Mouse (Mus musculus) thymus, postnatal 0 days (tissue): Measurements from ENCODE around the gene Anapc16. TPM values are rescaled to one million over a fixed set of nuclear protein-coding genes. Genes with fewer than 3 reads are reported as not detected.

Experiments
- DNase-seq: peaks from one replicate; pipeline ENCODE4 v3.0.0-alpha.2; 2015; ENCODE audit warnings: low spot score
- polyA plus RNA-seq: library from polyadenylated mRNA; unstranded; fragments of >200 nt; fragmentation: Nextera tagmentation; extraction: Ambion mirVana; gene quantifications from 2 replicates; pipeline ENCODE4 v1.2.1, GENCODE M21; 2015

Anapc16 gene
- polyA plus RNA-seq, 1 experiment from 2014 or later: 168 TPM

DNA sequence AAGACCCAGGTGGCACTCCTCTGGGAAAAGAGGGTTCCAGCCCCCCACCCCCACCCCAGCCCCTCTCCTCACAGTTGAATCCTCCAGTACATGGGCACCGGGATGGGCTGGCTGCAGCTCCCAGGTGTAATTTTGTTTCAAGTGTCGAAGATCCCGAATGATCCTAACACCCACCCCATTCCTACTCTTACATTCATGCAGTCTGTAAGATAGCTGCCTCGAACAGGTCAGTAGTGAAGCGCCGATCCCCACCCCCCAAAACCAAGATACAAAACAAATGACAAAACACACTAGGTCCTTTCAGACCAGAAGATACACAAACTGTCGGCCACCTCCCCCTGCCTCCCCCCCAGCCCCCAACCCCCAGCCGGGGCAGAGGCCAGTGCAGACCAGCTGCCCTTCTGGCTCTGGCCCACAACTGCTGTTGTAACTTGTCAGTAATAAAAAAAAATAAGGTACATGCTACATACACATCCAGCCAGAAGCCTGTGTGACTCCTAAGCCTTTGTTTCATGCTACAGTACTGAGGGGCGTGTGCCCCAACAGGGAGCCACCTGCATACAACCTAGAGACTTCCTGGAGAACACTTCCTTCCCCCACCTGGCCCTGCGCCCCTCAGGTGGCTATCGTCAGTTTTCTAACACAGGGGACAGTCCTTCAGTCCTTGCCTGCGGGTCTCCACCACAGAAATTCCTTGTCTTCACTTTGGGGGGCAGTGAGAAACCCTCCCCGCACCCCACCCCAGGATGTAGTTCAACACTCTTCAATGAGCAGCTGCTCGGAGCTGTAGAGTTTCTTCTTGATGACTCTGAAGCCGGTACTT is 52.9 kb downstream of the Anapc16 start:
- DNase-seq: peak; percentile 77

GRCm38 (mm10) chr10:59949255-59949648 is 53.7 kb downstream of the Anapc16 start:
- no peak for DNase-seq

DNA sequence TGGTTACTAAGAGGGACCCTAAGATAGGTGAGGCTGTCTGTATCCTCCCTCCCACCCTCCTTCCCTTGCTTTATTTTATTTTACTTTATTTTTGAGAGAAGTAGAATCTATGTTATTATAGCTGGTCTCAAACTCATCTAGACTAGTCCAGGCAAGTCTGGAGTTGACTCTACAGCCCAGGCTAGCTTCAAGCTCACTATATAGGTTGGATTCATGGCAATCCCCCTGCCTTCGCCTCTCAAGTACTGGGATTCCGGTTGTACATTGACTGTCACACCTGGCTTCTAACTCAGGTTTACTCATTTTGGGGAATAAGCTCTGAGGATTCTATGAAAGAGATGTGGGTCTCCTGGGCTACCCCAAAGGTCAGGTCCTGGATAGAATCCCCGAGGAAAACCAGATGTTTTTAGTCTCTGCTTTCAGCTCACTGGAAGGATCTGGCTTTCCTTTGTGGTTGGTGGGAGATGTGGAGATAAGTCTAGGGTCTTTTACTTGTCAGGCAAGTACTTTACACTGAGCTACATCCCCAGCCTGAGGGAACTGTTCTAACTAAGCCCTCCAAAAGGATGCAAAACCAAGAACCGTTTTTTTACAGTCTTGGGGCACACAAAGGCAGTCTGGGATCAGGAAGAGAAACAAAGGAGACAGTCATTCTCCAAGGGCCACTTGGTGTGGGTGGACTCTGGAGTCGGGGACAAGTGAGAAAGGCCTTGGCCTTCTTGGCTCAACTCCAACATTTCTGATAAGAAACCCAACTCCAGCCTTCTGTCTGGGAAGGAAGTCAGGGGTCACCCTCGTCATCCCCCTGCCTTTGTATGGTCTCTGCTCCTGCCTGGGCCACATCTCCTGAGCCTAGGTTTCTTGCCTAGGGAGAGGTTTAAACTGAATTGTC is 54.3 kb downstream of the Anapc16 start:
- no peak for DNase-seq

DNA sequence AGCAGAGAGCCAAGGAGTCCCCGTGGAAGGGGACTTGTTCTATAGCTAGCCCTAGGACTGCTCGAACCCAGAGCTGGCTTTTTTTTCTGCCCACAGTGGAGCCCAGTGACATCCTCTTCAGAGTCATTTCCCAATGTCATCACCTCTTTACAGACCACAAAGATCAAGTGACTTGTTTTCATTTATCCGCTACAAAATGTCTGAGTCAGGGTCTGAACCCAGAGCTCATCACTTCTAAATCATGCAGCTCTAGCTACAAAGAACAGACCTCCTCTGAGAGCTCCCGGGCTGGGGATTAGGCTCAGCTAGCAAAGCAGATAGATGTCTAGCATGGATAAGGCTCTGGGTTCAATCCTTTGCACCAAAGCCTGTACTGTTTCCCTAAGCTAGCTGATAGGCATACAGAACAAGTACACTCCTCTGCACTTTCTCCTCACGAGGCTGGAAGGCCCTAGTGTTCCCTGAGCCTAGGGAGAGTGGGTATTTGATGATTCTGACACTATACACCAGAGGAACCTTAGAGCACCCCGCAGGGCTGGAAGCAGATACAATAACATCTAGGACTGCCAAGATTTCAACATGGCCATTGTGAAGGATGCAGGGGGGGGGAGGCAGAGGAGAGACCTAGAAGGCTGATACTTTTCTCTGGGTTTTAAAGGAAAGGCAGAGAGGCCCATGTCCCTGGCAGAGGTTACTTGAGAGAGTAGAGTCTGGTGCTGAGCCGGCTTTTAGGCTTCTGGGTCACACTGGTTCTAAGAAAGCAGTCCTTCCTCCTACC is 55.5 kb downstream of the Anapc16 start:
- no peak for DNase-seq

DNA sequence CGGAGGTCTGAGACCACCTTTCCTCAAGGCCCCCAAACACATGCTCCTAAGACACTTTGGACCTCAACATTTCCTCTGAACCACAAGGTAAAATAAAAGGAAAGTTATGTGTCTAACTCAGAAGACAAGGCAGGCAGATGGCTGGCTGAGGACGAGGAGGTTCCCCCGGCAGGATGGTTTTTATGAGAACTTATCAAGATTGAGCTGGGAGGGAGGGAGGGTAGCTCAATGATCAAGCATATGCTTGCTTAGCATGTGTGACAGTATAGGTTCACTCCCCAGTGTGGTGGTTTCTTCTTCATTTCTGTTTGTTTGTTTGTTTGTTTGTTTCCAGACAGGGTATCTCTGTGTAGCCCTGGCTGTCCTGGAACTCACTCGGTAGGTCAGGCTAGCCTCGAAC is 56.6 kb downstream of the Anapc16 start:
- no peak for DNase-seq

DNA sequence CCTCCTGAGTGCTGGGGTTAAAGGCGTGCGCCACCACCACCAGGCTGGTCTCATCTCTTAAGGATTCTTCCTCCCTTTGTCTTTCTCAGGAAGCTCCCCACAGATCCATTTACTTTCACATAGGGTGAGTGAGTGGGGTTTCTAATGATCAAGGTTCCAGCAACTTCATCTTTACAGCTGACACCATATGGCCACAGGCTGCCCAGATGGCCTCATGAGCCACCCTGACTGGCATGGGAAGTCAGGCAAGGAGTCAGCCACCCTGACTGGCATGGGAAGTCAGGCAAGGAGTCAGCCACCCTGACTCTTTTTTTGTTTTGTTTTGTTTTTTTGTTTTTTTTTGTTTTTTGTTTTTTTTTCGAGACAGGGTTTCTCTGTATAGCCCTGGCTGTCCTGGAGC is 57.5 kb downstream of the Anapc16 start:
- DNase-seq: no peak

DNA sequence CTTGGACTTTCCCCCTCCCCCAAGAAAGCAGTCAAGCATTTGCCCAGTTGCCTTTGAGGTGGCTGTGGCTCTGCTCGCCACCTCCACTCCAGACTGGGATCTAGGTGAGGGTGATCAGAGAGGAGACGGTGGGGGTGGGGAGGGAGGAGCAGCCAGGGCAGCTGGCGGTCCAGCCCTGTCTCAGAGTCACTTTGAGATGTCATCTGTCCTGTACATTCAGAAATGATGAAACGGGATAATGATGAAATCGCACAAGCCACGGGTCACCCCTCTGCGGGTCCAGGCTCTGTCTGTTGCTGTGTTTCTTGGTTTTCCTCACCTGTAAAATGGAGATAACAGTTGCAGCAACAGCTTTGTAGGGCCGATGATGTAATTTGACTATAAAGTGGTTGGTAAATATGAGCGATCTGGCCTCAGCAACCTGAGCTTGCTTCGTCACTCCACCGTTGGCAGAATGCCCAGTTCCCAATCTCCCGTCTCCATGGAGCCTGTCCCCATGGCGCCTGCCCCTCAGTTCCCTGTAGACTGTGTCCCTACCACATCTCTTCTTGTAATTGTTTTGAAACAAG is 59.4 kb downstream of the Anapc16 start:
- DNase-seq: no peak

DNA sequence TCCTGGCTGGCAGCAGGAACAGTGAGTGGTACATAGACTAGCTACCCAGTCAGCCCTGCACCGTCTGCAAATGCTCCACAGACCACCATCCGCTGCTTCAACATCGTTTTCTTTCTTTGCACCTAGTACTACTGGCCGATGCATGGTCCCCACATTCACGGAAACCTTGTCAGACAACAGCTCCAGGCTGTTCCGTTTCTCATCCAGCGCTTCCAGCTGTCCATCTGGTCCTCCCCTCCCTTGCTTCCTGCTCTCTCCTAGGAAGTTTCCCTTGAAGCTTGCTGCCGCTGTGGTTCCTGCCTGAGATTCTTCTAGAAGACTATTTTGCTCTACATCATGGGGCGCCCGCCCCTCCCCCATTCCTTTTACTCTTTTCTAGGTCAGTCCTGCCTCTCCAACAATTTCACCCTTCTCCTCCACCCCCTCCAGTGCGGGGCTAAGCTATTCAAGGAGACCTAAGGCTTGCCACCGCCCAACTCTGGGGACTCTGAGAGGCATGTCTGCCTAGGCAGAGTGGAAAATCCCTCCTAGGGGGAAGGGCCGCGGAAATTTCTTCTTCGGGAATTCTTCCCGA is 60.0 kb downstream of the Anapc16 start:
- DNase-seq: peak; percentile 64

DNA sequence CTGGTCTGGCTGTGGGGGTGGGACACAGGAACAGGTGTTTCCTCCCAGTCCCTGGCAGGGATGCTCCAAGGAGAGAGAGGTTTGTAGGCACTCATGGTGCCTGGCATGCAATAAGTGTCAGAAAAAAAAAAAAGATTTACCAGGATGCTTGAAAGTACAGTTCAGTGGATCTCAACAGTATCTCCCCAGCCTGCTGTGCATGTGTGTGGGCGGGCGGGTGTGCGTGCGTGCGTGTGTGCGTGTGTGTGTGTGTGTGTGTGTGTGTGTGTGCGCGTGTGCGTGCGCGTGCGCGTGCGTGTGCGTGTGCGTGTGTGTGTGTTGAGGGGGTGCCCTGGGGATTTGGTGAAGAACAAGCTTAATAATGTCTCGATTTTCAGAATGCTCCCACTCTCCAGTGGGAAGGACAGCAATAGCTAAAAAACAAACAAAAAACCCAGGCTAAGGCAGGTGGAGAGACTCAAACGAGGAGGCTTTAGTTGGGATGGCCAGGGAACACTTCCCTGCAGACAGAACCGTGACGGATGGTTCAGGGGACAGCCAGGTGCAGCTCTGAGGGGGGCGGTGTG is 60.6 kb downstream of the Anapc16 start:
- DNase-seq: no peak

DNA sequence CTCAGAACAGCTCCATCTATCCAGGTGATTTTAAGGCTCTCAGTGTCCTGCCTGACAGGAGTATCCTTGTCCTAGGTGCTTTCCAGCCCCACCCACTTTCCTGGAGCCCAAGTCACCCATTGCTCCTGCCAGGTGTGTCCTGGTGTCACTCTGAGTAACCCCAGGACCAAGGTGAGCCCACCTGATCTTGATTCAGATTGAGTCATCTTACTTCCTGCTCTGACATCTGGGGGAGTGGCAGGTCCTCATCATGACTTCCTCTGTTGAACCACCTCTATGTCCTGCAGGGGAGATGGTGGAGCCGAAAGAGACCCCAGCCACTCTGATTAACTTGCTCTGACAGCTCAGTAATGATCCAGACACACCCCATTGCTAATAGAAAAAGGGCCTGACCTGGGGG is 63.9 kb downstream of the Anapc16 start:
- DNase-seq: no peak

DNA sequence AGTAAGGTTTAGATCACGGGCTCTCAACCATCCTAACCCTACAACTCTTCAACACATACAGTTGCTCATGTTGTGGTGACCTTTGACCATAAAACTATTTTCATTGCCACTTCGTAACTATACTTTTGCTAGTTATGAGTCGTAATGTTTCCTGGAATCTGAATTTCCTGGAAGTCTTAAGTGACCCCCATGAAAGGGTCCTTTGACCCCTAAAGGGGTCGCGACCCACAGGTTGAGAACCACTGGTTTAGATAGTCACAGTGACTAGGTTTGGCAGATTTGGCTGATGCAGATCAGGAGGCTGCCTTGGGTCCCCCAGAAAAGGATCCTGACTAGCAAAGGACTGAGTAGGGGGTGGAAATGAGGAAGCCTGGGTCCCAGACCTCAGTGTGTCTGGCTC is 64.3 kb downstream of the Anapc16 start:
- DNase-seq: no peak

Other genes with a start within 250 kb of the Anapc16 start
- 13.5 and 14.6 TPM in 2 replicates for gene Dnajb12, start 123.6 kb downstream of the Anapc16 start, polyA plus RNA-seq
- 50.6 and 54.7 TPM in 2 replicates for gene Ddit4, start 51.3 kb downstream of the Anapc16 start, polyA plus RNA-seq
- 38.5 and 43.2 TPM in 2 replicates for gene Ascc1, start 330 bp downstream of the Anapc16 start, polyA plus RNA-seq
- 7.6 and 7.9 TPM in 2 replicates for gene Spock2, start 103.1 kb upstream of the Anapc16 start, polyA plus RNA-seq
- 0.30 and 0.38 TPM in 2 replicates for gene Chst3, start 216.1 kb upstream of the Anapc16 start, polyA plus RNA-seq